Mouse (Mus musculus) liver, embryonic 15.5 days (tissue): Measurements from ENCODE around the gene Cntnap1. TPM values are rescaled to one million over a fixed set of nuclear protein-coding genes. Genes with fewer than 3 reads are reported as not detected.

Experiments used
- ATAC-seq: fragments of 200-750 bp; cut with Nextera tagmentation; 2 replicates; pipeline ENCODE4 v1.8.0; 2017; ENCODE audit warnings: moderate number of reproducible peaks, mild to moderate bottlenecking, moderate library complexity; ENCODE audit not compliant: insufficient read depth
- H3K27ac ChIP-seq: fragments of 300-500 bp; sonication (generic); replicated peaks from 2 replicates; pipeline ENCODE4 v1.5.1; 2015; ENCODE audit warnings: mild to moderate bottlenecking, inconsistent platforms
- H3K27me3 ChIP-seq: fragments of 300-500 bp; sonication (generic); 2 replicates; pipeline ENCODE4 v1.6.1; 2015; ENCODE audit warnings: mild to moderate bottlenecking, inconsistent platforms
- H3K36me3 ChIP-seq: fragments of 300-500 bp; sonication (generic); replicated peaks from 2 replicates; pipeline ENCODE4 v1.6.1; 2015; ENCODE audit warnings: moderate library complexity, mild to moderate bottlenecking, inconsistent platforms
- H3K4me1 ChIP-seq: fragments of 300-500 bp; sonication (generic); replicated peaks from 2 replicates; pipeline ENCODE4 v1.6.1; 2015; ENCODE audit warnings: inconsistent platforms
- H3K4me2 ChIP-seq: fragments of 300-500 bp; sonication (generic); 2 replicates; pipeline ENCODE4 v1.6.1; 2015; ENCODE audit warnings: moderate library complexity, mild to moderate bottlenecking, inconsistent platforms
- H3K4me3 ChIP-seq: fragments of 300-500 bp; sonication (generic); replicated peaks from 2 replicates; pipeline ENCODE4 v1.5.1; 2015; ENCODE audit warnings: mild to moderate bottlenecking, inconsistent platforms
- H3K9ac ChIP-seq: fragments of 300-500 bp; sonication (generic); 2 replicates; pipeline ENCODE4 v1.6.1; 2015; ENCODE audit warnings: moderate library complexity, mild to moderate bottlenecking, inconsistent platforms
- H3K9me3 ChIP-seq: fragments of 300-500 bp; sonication (generic); replicated peaks from 2 replicates; pipeline ENCODE4 v1.6.1; 2016; ENCODE audit warnings: inconsistent platforms
- WGBS: fragments of 180-500 bp; shearing (Covaris S2); methylation state at CpG from one replicate; pipeline ENCODE4 v1.1.7; 2015; ENCODE audit warnings: mixed read lengths; ENCODE audit not compliant: insufficient replicate concordance; 5-methylcytosine and 5-hydroxymethylcytosine counted together
- microRNA-seq: library from miRNA; unstranded; fragments of <30 nt; microRNA quantifications from one replicate; pipeline ENCODE4, GENCODE M21; 2016
- polyA plus RNA-seq: library from polyadenylated mRNA; unstranded; fragments of >200 nt; fragmentation: Nextera tagmentation; extraction: Ambion mirVana; gene quantifications from 2 replicates; pipeline ENCODE4 v1.2.1, GENCODE M21; 2015

Cntnap1 gene
- polyA plus RNA-seq, 1 experiment from 2014 or later: 0.12 TPM

GRCm38 (mm10) chr11:101238071-101238647 is 67.8 kb downstream of the Cntnap1 start:
- H3K9ac ChIP-seq: no peak overlapping the region
- no peak overlapping the region for H3K4me3 ChIP-seq
- H3K36me3 ChIP-seq: no peaks in the 10 kb centered on the region
- no peaks in the 10 kb centered on the region for H3K9me3 ChIP-seq
- no peak overlapping the region for H3K4me2 ChIP-seq
- no peak overlapping the region for H3K27ac ChIP-seq
- 52% methylated on average over 5 of the region's 5 CpGs for WGBS
- H3K4me1 ChIP-seq: no peaks in the 10 kb centered on the region
- peaks cover 45% of the 10 kb centered on the region for H3K27me3 ChIP-seq
- ATAC-seq: no peak

Small RNAs within 50 kb of the gene (microRNA-seq; reads per million reads assigned to microRNA genes)
- not detected for gene Gm27626

Other genes with a start within 250 kb of the Cntnap1 start
- 35.5 and 40.0 TPM in 2 replicates for gene Stat3, start 231.0 kb upstream of the Cntnap1 start, polyA plus RNA-seq
- 26.9 and 28.1 TPM in 2 replicates for gene Cavin1, start 199.6 kb upstream of the Cntnap1 start, polyA plus RNA-seq
- 45.3 and 47.1 TPM in 2 replicates for gene Atp6v0a1, start 161.1 kb upstream of the Cntnap1 start, polyA plus RNA-seq
- gene Naglu, start 100.5 kb upstream of the Cntnap1 start, polyA plus RNA-seq: 7.1 and 7.5 TPM in 2 replicates
- 0.29 and 0.39 TPM in 2 replicates for gene Hsd17b1, start 92.1 kb upstream of the Cntnap1 start, polyA plus RNA-seq
- 18.9 and 22.9 TPM in 2 replicates for gene Coasy, start 88.0 kb upstream of the Cntnap1 start, polyA plus RNA-seq
- 24.2 and 26.7 TPM in 2 replicates for gene Mlx, start 83.2 kb upstream of the Cntnap1 start, polyA plus RNA-seq
- 15.2 and 15.4 TPM in 2 replicates for gene Psmc3ip, start 75.1 kb upstream of the Cntnap1 start, polyA plus RNA-seq
- 13.4 and 13.6 TPM in 2 replicates for gene Retreg3, start 50.6 kb upstream of the Cntnap1 start, polyA plus RNA-seq
- gene Tubg1, start 50.6 kb upstream of the Cntnap1 start, polyA plus RNA-seq: 38.3 and 38.9 TPM in 2 replicates
- 0.05 and 0.24 TPM in 2 replicates for gene Tubg2, start 14.6 kb upstream of the Cntnap1 start, polyA plus RNA-seq
- 1.5 and 1.9 TPM in 2 replicates for gene Plekhh3, start 828 bp downstream of the Cntnap1 start, polyA plus RNA-seq
- 0.05 TPM in 1 of 2 replicates, not detected in the other for gene Ccr10, start 4.9 kb downstream of the Cntnap1 start, polyA plus RNA-seq
- 9.8 and 11.0 TPM in 2 replicates for gene Ezh1, start 55.9 kb downstream of the Cntnap1 start, polyA plus RNA-seq
- gene Ramp2, start 75.5 kb downstream of the Cntnap1 start, polyA plus RNA-seq: 20.3 and 25.4 TPM in 2 replicates
- 77.2 and 81.7 TPM in 2 replicates for gene Vps25, start 83.2 kb downstream of the Cntnap1 start, polyA plus RNA-seq
- gene Wnk4, start 90.0 kb downstream of the Cntnap1 start, polyA plus RNA-seq: 5.1 and 6.7 TPM in 2 replicates
- 0.67 TPM in 2 replicates for gene Cntd1, start 108.5 kb downstream of the Cntnap1 start, polyA plus RNA-seq
- gene Coa3, start 108.6 kb downstream of the Cntnap1 start, polyA plus RNA-seq: 80.5 and 87.1 TPM in 2 replicates
- 94.0 and 97.1 TPM in 2 replicates for gene Becn1, start 131.8 kb downstream of the Cntnap1 start, polyA plus RNA-seq
- 189 and 190 TPM in 2 replicates for gene Psme3, start 145.7 kb downstream of the Cntnap1 start, polyA plus RNA-seq
- gene Aoc2, start 154.5 kb downstream of the Cntnap1 start, polyA plus RNA-seq: 1.4 and 1.5 TPM in 2 replicates
- gene Aoc3, start 160.1 kb downstream of the Cntnap1 start, polyA plus RNA-seq: 0.06 TPM in 1 of 2 replicates, not detected in the other
- gene G6pc, start 197.0 kb downstream of the Cntnap1 start, polyA plus RNA-seq: not detected in 2 replicates
- 37.2 and 37.3 TPM in 2 replicates for gene Aarsd1, start 247.1 kb downstream of the Cntnap1 start, polyA plus RNA-seq